Mouse (Mus musculus): ENCODE results near the gene Phf12.
"Not testable (repeated sequence)": the region's sequence is repeated elsewhere in the genome, so short reads cannot be mapped to it uniquely, and the experiment has no call there.

Phf12 gene

GRCm38 (mm10) chr11:78031389-78031788, 48.8 kb downstream of the Phf12 start:
- in situ Hi-C loops (cut with MseI, MboI) = no loop called here

- in situ Hi-C loops (cut with MseI, MboI) = no loop called here
These were observed 49.6 kb downstream of the Phf12 start, which contains the start of gene Dhrs13 for GRCm38 (mm10) chr11:78031947-78032808. Gene Dhrs13 (plus strand): TSS chr11:78032280.

GRCm38 (mm10) chr11:78032809-78033195, 50.2 kb downstream of the Phf12 start:
- in situ Hi-C loops (cut with MseI, MboI) = no loop called here

- in situ Hi-C loops (cut with MseI, MboI) = no loop called here
These were observed 51.5 kb downstream of the Phf12 start for GRCm38 (mm10) chr11:78033931-78034617.

GRCm38 (mm10) chr11:78036791-78037190, 54.2 kb downstream of the Phf12 start:
- in situ Hi-C loops (cut with MseI, MboI) = no loop called here

- in situ Hi-C loops (cut with MseI, MboI) = no loop called here
These were observed 55.5 kb downstream of the Phf12 start, which contains the start of gene Flot2 for GRCm38 (mm10) chr11:78037831-78038752. Gene Flot2 (plus strand): TSS chr11:78037931.

- in situ Hi-C loops (cut with MseI, MboI) = no loop called here
These were observed 58.3 kb downstream of the Phf12 start for GRCm38 (mm10) chr11:78040878-78041277.

- in situ Hi-C loops (cut with MseI, MboI) = not testable (repeated sequence)
These were observed 59.8 kb downstream of the Phf12 start for GRCm38 (mm10) chr11:78042290-78042870.

GRCm38 (mm10) chr11:78044758-78045251, 62.3 kb downstream of the Phf12 start:
- in situ Hi-C loops (cut with MseI, MboI) = no loop called here

GRCm38 (mm10) chr11:78048637-78049036, 66.1 kb downstream of the Phf12 start:
- in situ Hi-C loops (cut with MseI, MboI) = not testable (repeated sequence)

- in situ Hi-C loops (cut with MseI, MboI) = no loop called here
These were observed 70.5 kb downstream of the Phf12 start for GRCm38 (mm10) chr11:78053078-78053477.

- in situ Hi-C loops (cut with MseI, MboI) = no loop called here
These were observed 74.4 kb downstream of the Phf12 start for GRCm38 (mm10) chr11:78056946-78057345.

- in situ Hi-C loops (cut with MseI, MboI) = no loop called here
These were observed 77.5 kb downstream of the Phf12 start for GRCm38 (mm10) chr11:78059833-78060757.

- in situ Hi-C loops (cut with MseI, MboI) = no loop called here
These were observed 80.0 kb downstream of the Phf12 start for GRCm38 (mm10) chr11:78062563-78062962.

GRCm38 (mm10) chr11:78065906-78066305, 83.4 kb downstream of the Phf12 start:
- in situ Hi-C loops (cut with MseI, MboI) = no loop called here

GRCm38 (mm10) chr11:78066641-78067040, 84.1 kb downstream of the Phf12 start:
- in situ Hi-C loops (cut with MseI, MboI) = no loop called here

- in situ Hi-C loops (cut with MseI, MboI) = no loop called here
These were observed 85.0 kb downstream of the Phf12 start for GRCm38 (mm10) chr11:78067566-78067965.

- in situ Hi-C loops (cut with MseI, MboI) = no loop called here
These were observed 86.6 kb downstream of the Phf12 start for GRCm38 (mm10) chr11:78069130-78069529.

- in situ Hi-C loops (cut with MseI, MboI) = no loop called here
These were observed 87.1 kb downstream of the Phf12 start for GRCm38 (mm10) chr11:78069646-78070045.

GRCm38 (mm10) chr11:78071938-78072337, 89.4 kb downstream of the Phf12 start:
- in situ Hi-C loops (cut with MseI, MboI) = no loop called here

Measured in mouse trophoblast stem cell (cell line).